Mouse (Mus musculus): ENCODE results near the gene Rrad. TPM values are rescaled to one million over a fixed set of nuclear protein-coding genes. Genes with fewer than 3 reads are reported as not detected.

The Rrad gene
- total RNA-seq, 2 experiments from 2014 or later = 2.0 to 2.5 TPM

GRCm38 (mm10) chr8:104584522-104584921, 46.6 kb downstream of the Rrad start:
- no peak for DNase-seq (ENCODE audit: low spot score in 2 of 2)

Other genes starting within 250 kb of the Rrad start
- gene Cmtm4, start 235.5 kb downstream of the Rrad start, total RNA-seq (2021) = 10 to 100 TPM; 56.2 to 60.2 TPM
- 100 to 1,000 TPM; 231 to 241 TPM for gene Dync1li2, start 188.3 kb downstream of the Rrad start, total RNA-seq (2021)
- under 1 TPM; 0.54 to 0.96 TPM for gene Terb1, start 121.4 kb downstream of the Rrad start, total RNA-seq (2021)
- gene Nae1, start 96.7 kb downstream of the Rrad start, total RNA-seq (2021) = 10 to 100 TPM; 49.9 to 52.4 TPM
- gene Car7, start 96.6 kb downstream of the Rrad start, total RNA-seq (2021) = 10 to 100 TPM; 13.5 to 18.2 TPM
- 1 to 10 TPM; 9.0 to 9.2 TPM for gene Pdp2, start 39.9 kb downstream of the Rrad start, total RNA-seq (2021)
- not detected for gene Cdh16, start 6.9 kb downstream of the Rrad start, total RNA-seq (2021)
- gene Ciao2b, start 10.6 kb upstream of the Rrad start, total RNA-seq (2021) = 10 to 100 TPM; 26.0 to 29.8 TPM
- not detected for gene Ces2a, start 102.7 kb upstream of the Rrad start, total RNA-seq (2021)
- under 1 TPM; 0.31 to 0.53 TPM for gene Ces2b, start 200.2 kb upstream of the Rrad start, total RNA-seq (2021)
- gene Ces2c, start 215.7 kb upstream of the Rrad start, total RNA-seq (2021) = not detected